Mouse (Mus musculus): ENCODE results near the gene Tubb5. TPM values are rescaled to one million over a fixed set of nuclear protein-coding genes. Genes with fewer than 3 reads are reported as not detected.

Gene Tubb5
- total RNA-seq, 2 experiments from 2014 or later, result 417 to 433 TPM

- intact Hi-C loops (cut with DNase I), result no loop called here
- Histone ChIP-seq H3K4me3 (peak overlapping the region; percentile 71), H3K27ac (peak overlapping the region; percentile 76)
- no peak for DNase-seq (ENCODE audit: extremely low spot score in 1 of 2, low spot score in 2 of 2)
- TF ChIP-seq CTCF (IDR thresholded peaks at IDR 0.05), result no peak
These were observed 31.4 kb upstream of the Tubb5 start for GRCm38 (mm10) chr17:35869346-35870067.

GRCm38 (mm10) chr17:35868961-35869345, 30.8 kb upstream of the Tubb5 start:
- DNase-seq (ENCODE audit: extremely low spot score in 1 of 2, low spot score in 2 of 2), result no peak
- peak overlapping the region; percentile 71 for H3K4me3 ChIP-seq
- peak overlapping the region; percentile 76 for H3K27ac ChIP-seq
- intact Hi-C loops (cut with DNase I), result no loop called here
- no peak for TF ChIP-seq CTCF (IDR thresholded peaks at IDR 0.05)

GRCm38 (mm10) chr17:35868165-35868820, 30.2 kb upstream of the Tubb5 start:
- intact Hi-C loops (cut with DNase I), result no loop called here
- H3K27ac ChIP-seq, result peak overlapping the region; percentile 76
- no peak for DNase-seq (ENCODE audit: extremely low spot score in 1 of 2, low spot score in 2 of 2)
- TF ChIP-seq CTCF (IDR thresholded peaks at IDR 0.05), result no peak
- peak overlapping the region; percentile 71 for H3K4me3 ChIP-seq

- intact Hi-C loops (cut with DNase I), result no loop called here
- H3K4me3 ChIP-seq, result peak overlapping the region; percentile 71
- H3K27ac ChIP-seq, result peak overlapping the region; percentile 87
These were observed 29.1 kb upstream of the Tubb5 start for GRCm38 (mm10) chr17:35866911-35867890.

GRCm38 (mm10) chr17:35866281-35866831, 28.2 kb upstream of the Tubb5 start:
- intact Hi-C loops (cut with DNase I), result no loop called here
- H3K27ac ChIP-seq, result peak overlapping the region; percentile 87
- peak overlapping the region; percentile 71 for H3K4me3 ChIP-seq
- TF ChIP-seq CTCF (IDR thresholded peaks at IDR 0.05), result no peak
- DNase-seq (ENCODE audit: extremely low spot score in 1 of 2, low spot score in 2 of 2), result no peak

More at GRCm38 (mm10) chr17:35866911-35867890, 29.1 kb upstream of the Tubb5 start:
- DNase-seq (ENCODE audit: extremely low spot score in 1 of 2, low spot score in 2 of 2), result no peak
- peak; percentile 31 for TF ChIP-seq CTCF (IDR thresholded peaks at IDR 0.05)

- no peak for DNase-seq (ENCODE audit: extremely low spot score in 1 of 2, low spot score in 2 of 2)
- Histone ChIP-seq H3K27ac (peak within 1 kb of the TSS; percentile 87), H3K4me3 (peak within 1 kb of the TSS; percentile 71)
- no peak for TF ChIP-seq CTCF (IDR thresholded peaks at IDR 0.05)
- intact Hi-C loops (cut with DNase I), result no loop called here
These were observed 27.6 kb upstream of the Tubb5 start, which contains the start of gene Ppp1r18 for GRCm38 (mm10) chr17:35865481-35866280. TSS of gene Ppp1r18 (plus strand) at chr17:35865593.

GRCm38 (mm10) chr17:35864832-35865353, 26.8 kb upstream of the Tubb5 start:
- no peak for DNase-seq (ENCODE audit: extremely low spot score in 1 of 2, low spot score in 2 of 2)
- intact Hi-C loops (cut with DNase I), result no loop called here
- Histone ChIP-seq H3K4me3 (peak overlapping the region; percentile 71), H3K27ac (no peak overlapping the region)
- TF ChIP-seq CTCF (IDR thresholded peaks at IDR 0.05), result no peak

- intact Hi-C loops (cut with DNase I), result loop anchor here (2.0 kb wide), 1 partner anchor 21 kb away; the partner anchor contains the start of gene Mdc1
These were observed 23.2 kb upstream of the Tubb5 start, which contains the start of gene Nrm for GRCm38 (mm10) chr17:35861198-35861857. TSS of gene Nrm (plus strand) at chr17:35861318.

GRCm38 (mm10) chr17:35860831-35861197, 22.7 kb upstream of the Tubb5 start:
- intact Hi-C loops (cut with DNase I), result loop anchor here (2.0 kb wide), 1 partner anchor 20 kb away; the partner anchor contains the start of gene Mdc1
- DNase-seq (ENCODE audit: extremely low spot score in 1 of 2, low spot score in 2 of 2), result no peak
- no peak for TF ChIP-seq CTCF (IDR thresholded peaks at IDR 0.05)

More at GRCm38 (mm10) chr17:35861198-35861857, 23.2 kb upstream of the Tubb5 start, which contains the start of gene Nrm:
- Histone ChIP-seq H3K27ac (peak within 1 kb of the TSS; percentile 51), H3K4me3 (peak within 1 kb of the TSS; percentile 97)
- peak; percentile 33 for TF ChIP-seq CTCF (IDR thresholded peaks at IDR 0.05)
- DNase-seq (ENCODE audit: extremely low spot score in 1 of 2, low spot score in 2 of 2), result peak; percentile 85 to 89

GRCm38 (mm10) chr17:35859835-35860234, 21.7 kb upstream of the Tubb5 start:
- H3K27ac ChIP-seq, result no peak overlapping the region
- intact Hi-C loops (cut with DNase I), result loop anchor here (2.0 kb wide), 1 partner anchor 19 kb away; the partner anchor contains the start of gene Mdc1
- no peak for DNase-seq (ENCODE audit: extremely low spot score in 1 of 2, low spot score in 2 of 2)
- no peak overlapping the region for H3K4me3 ChIP-seq
- no peak for TF ChIP-seq CTCF (IDR thresholded peaks at IDR 0.05)

More at GRCm38 (mm10) chr17:35860831-35861197, 22.7 kb upstream of the Tubb5 start:
- Histone ChIP-seq H3K4me3 (peak overlapping the region; percentile 97), H3K27ac (peak overlapping the region; percentile 51)

Measured in left cerebral cortex, adult 2 months (tissue).